Mouse (Mus musculus): ENCODE measurements around the gene Hes5.

The Hes5 gene

GRCm38 (mm10) chr4:154960690-154961225 is at the start of gene Hes5:
TSS of gene Hes5 (plus strand) at chr4:154960923.
- no peak for DNase-seq (ENCODE audit: low spot score in 2 of 2)

- DNase-seq (ENCODE audit: low spot score in 2 of 2) = no peak
Observed at GRCm38 (mm10) chr4:154911644-154912043, 49.1 kb upstream of the Hes5 start.

- no peak for DNase-seq (ENCODE audit: low spot score in 2 of 2)
Observed at GRCm38 (mm10) chr4:154913845-154914244, 46.9 kb upstream of the Hes5 start.

- DNase-seq (ENCODE audit: low spot score in 2 of 2) = no peak
Observed at GRCm38 (mm10) chr4:154914252-154914651, 46.5 kb upstream of the Hes5 start.

GRCm38 (mm10) chr4:154914707-154915106 is 46.0 kb upstream of the Hes5 start:
- no peak for DNase-seq (ENCODE audit: low spot score in 2 of 2)

GRCm38 (mm10) chr4:154915286-154915685 is 45.4 kb upstream of the Hes5 start:
- no peak for DNase-seq (ENCODE audit: low spot score in 2 of 2)

GRCm38 (mm10) chr4:154916662-154917061 is 44.1 kb upstream of the Hes5 start:
- DNase-seq (ENCODE audit: low spot score in 2 of 2) = no peak

- no peak for DNase-seq (ENCODE audit: low spot score in 2 of 2)
Observed at GRCm38 (mm10) chr4:154922291-154922690, 38.4 kb upstream of the Hes5 start.

GRCm38 (mm10) chr4:154922931-154923330 is 37.8 kb upstream of the Hes5 start:
- DNase-seq (ENCODE audit: low spot score in 2 of 2) = no peak

- no peak for DNase-seq (ENCODE audit: low spot score in 2 of 2)
Observed at GRCm38 (mm10) chr4:154925413-154925812, 35.3 kb upstream of the Hes5 start.

- DNase-seq (ENCODE audit: low spot score in 2 of 2) = no peak
Observed at GRCm38 (mm10) chr4:154926969-154927898, 33.5 kb upstream of the Hes5 start.

- DNase-seq (ENCODE audit: low spot score in 2 of 2) = peak; percentile 72 to 77
Observed at GRCm38 (mm10) chr4:154927899-154928337, 32.8 kb upstream of the Hes5 start.

GRCm38 (mm10) chr4:154928395-154929087 is 32.2 kb upstream of the Hes5 start, which contains the start of gene Tnfrsf14:
TSS of gene Tnfrsf14 (minus strand) at chr4:154928563.
- DNase-seq (ENCODE audit: low spot score in 2 of 2) = no peak

GRCm38 (mm10) chr4:154929088-154929660 is 31.5 kb upstream of the Hes5 start:
- DNase-seq (ENCODE audit: low spot score in 2 of 2) = peak; percentile 43 to 56

- no peak for DNase-seq (ENCODE audit: low spot score in 2 of 2)
Observed at GRCm38 (mm10) chr4:154933306-154933907, 27.3 kb upstream of the Hes5 start.

GRCm38 (mm10) chr4:154934800-154935199 is 25.9 kb upstream of the Hes5 start:
- no peak for DNase-seq (ENCODE audit: low spot score in 2 of 2)

- DNase-seq (ENCODE audit: low spot score in 2 of 2) = no peak
Observed at GRCm38 (mm10) chr4:154935788-154936187, 24.9 kb upstream of the Hes5 start.

GRCm38 (mm10) chr4:154936542-154937255 is 24.0 kb upstream of the Hes5 start:
- DNase-seq (ENCODE audit: low spot score in 2 of 2) = no peak

GRCm38 (mm10) chr4:154937746-154938145 is 23.0 kb upstream of the Hes5 start:
- DNase-seq (ENCODE audit: low spot score in 2 of 2) = no peak

- no peak for DNase-seq (ENCODE audit: low spot score in 2 of 2)
Observed at GRCm38 (mm10) chr4:154940156-154940555, 20.6 kb upstream of the Hes5 start.

GRCm38 (mm10) chr4:154941831-154942230 is 18.9 kb upstream of the Hes5 start:
- DNase-seq (ENCODE audit: low spot score in 2 of 2) = no peak

Data from heart, adult 9 months (tissue).